Mouse (Mus musculus): ENCODE data around the gene Rab19.

DNA sequence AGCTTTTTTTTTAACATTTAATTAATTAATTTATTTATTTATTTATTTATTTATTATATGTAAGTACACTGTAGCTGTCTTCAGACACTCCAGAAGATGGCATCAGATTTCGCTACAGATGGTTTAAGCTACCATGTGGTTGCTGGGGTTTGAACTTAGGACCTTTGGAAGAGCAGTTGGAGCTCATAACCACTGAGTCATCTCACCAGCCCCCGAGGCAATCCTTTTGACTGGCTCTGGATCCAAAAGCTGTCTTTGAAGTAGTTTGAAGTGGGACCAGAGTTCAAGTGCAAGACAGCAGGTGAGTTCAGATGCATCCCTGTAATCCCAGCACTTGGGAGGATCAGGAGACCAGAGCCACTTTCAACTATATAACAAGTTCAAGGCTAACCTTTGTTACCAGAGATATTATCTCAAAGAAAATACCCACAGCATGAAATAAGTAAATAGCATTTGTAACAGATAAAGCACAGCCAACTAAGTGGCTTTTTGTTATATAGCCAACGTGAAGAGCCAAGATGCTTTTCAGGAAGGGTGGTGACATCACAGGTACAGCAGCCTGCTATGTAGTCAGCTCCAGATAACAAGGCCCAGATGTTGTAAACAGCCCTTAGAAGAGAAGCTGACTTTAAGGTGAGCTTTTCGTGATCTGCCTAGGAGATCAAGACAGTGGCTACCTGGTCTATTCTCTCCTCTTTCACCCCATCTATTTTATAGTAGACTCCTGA is 46.5 kb downstream of the Rab19 start:
- TF ChIP-seq CTCF (IDR thresholded peaks at IDR 0.05; ENCODE audit: low read depth) (no peak), EP300 (optimal IDR thresholded peaks at IDR 0.05) (no peak)

All from stomach, postnatal 0 days (tissue).